Comparison of ENCODE assay signal across 12 mouse cellular contexts in genomic region chr9:14363540-14363939, GRCm38 (mm10). TPM values are rescaled to one million over a fixed set of nuclear protein-coding genes. Genes with fewer than 3 reads are reported as not detected.
DNase-seq lines count a peak whose midpoint lies in the region; ATAC-seq and TF ChIP-seq lines count a peak whose summit lies in the region.
"Had no signal": no experiment of that assay in that cellular context is flagged by ENCODE, and none has a peak within 500 bp of the region (broad histone marks: within the 10 kb centered on the region; RNA-seq: fewer than 3 reads in every experiment).

No protein-coding gene starts in this region.

- H3K4me2 ChIP-seq in kidney, embryonic 15.5 days: no peak overlapping the region
- H3K4me2 ChIP-seq in liver, embryonic 14.5 days (ENCODE audit: low read depth): no peak overlapping the region
- H3K4me2 ChIP-seq: limb, embryonic 15.5 days; neural tube, embryonic 13.5 days had no signal

- no peak overlapping the region for H3K27ac ChIP-seq in kidney, embryonic 15.5 days
- H3K27ac ChIP-seq in liver, embryonic 14.5 days: no peak overlapping the region; the same call in 1 of the 2 replicates
- H3K27ac ChIP-seq in cerebellum, adult 2 months (ENCODE audit: insufficient read depth, low read length): no peak overlapping the region
- H3K27ac ChIP-seq: limb, embryonic 15.5 days; neural tube, embryonic 13.5 days had no signal

- TF ChIP-seq CTCF in liver, embryonic 14.5 days (IDR thresholded peaks at IDR 0.05; ENCODE audit: low read depth): no peak
- no peak for TF ChIP-seq CTCF in cerebellum, adult 2 months (IDR thresholded peaks at IDR 0.05; ENCODE audit: borderline replicate concordance, insufficient read depth, low read depth, low read length)

- H3K36me3 ChIP-seq in kidney, embryonic 15.5 days: no peaks in the 10 kb centered on the region
- peaks cover 16% of the 10 kb centered on the region for H3K36me3 ChIP-seq in liver, embryonic 14.5 days (replicated peaks; ENCODE audit: control insufficient read depth, insufficient read depth, low read depth)
- H3K36me3 ChIP-seq: limb, embryonic 15.5 days; neural tube, embryonic 13.5 days had no signal

- no peak for ATAC-seq in kidney, embryonic 15.5 days (replicated peaks; ENCODE audit: low FRiP score)
- ATAC-seq in liver, embryonic 14.5 days (ENCODE audit: insufficient read depth): peak; percentile 56; the same call in 1 of the 2 replicates
- ATAC-seq: forebrain, postnatal 0 days had no signal

- no peaks in the 10 kb centered on the region for H3K4me1 ChIP-seq in kidney, embryonic 15.5 days
- H3K4me1 ChIP-seq in liver, embryonic 14.5 days (replicated peaks; ENCODE audit: control insufficient read depth in 2 of 2, insufficient read depth in 2 of 2, low read length in 1 of 2): peaks cover 49 to 56% of the 10 kb centered on the region in 2 experiments
- H3K4me1 ChIP-seq in cerebellum, adult 2 months (ENCODE audit: control insufficient read depth, insufficient read depth, low read length): peaks cover 3% of the 10 kb centered on the region; the same call in 1 of the 2 replicates
- H3K4me1 ChIP-seq: neural tube, embryonic 13.5 days had no signal

- peak; percentile 11 for DNase-seq in kidney, adult 18-20 months
- DNase-seq in A20 (ENCODE audit: low read depth, low spot score): peak; percentile 61
- DNase-seq in c-Kit-negative CD71-positive TER-119-positive erythroid progenitor cells, embryonic 14.5 days (ENCODE audit: low read depth, low spot score): peak; percentile 65
- no peak for DNase-seq in liver, embryonic 14.5 days (ENCODE audit: low read depth in 3 of 3, low spot score in 3 of 3)
- no peak for DNase-seq in frontal cortex, postnatal 10 days (ENCODE audit: low spot score in 2 of 2)
- no peak for DNase-seq in cerebellum, adult 2 months
- no peak for DNase-seq in gastrocnemius, postnatal 25 days
- DNase-seq: cerebellum, postnatal 14 days; forebrain, postnatal 0 days had no signal

- H3K9ac ChIP-seq in kidney, embryonic 15.5 days: no peak overlapping the region
- H3K9ac ChIP-seq in liver, embryonic 14.5 days (replicated peaks): no peak overlapping the region
- H3K9ac ChIP-seq: forebrain, postnatal 0 days; limb, embryonic 15.5 days; neural tube, embryonic 13.5 days had no signal

- TF ChIP-seq POLR2A in cerebellum, adult 2 months (IDR thresholded peaks at IDR 0.05; ENCODE audit: borderline replicate concordance, insufficient read depth, low read length): no peak

- 81% methylated on average over 6 of the region's 6 CpGs for WGBS in kidney, embryonic 15.5 days
- 73% methylated on average over 6 of the region's 6 CpGs for WGBS in liver, embryonic 14.5 days (ENCODE audit: insufficient replicate concordance)
- 86% methylated on average over 6 of the region's 6 CpGs for WGBS in cerebellum, adult 2 months

- H3K27me3 ChIP-seq in kidney, embryonic 15.5 days: no peaks in the 10 kb centered on the region
- H3K27me3 ChIP-seq in liver, embryonic 14.5 days (ENCODE audit: control insufficient read depth, insufficient read depth, low read length): no peaks in the 10 kb centered on the region
- H3K27me3 ChIP-seq in cerebellum, adult 2 months (ENCODE audit: control insufficient read depth, insufficient read depth, low read length): no peaks in the 10 kb centered on the region
- H3K27me3 ChIP-seq: limb, embryonic 15.5 days; neural tube, embryonic 13.5 days had no signal

- H3K4me3 ChIP-seq in kidney, embryonic 15.5 days (replicated peaks): no peak overlapping the region
- no peak overlapping the region for H3K4me3 ChIP-seq in liver, embryonic 14.5 days (ENCODE audit: insufficient read depth in 1 of 2, low read depth in 2 of 2, low read length in 2 of 2)
- no peak overlapping the region for H3K4me3 ChIP-seq in cerebellum, adult 2 months (replicated peaks; ENCODE audit: insufficient read depth, low read depth, low read length)
- H3K4me3 ChIP-seq: limb, embryonic 15.5 days; neural tube, embryonic 13.5 days had no signal

- no peaks in the 10 kb centered on the region for H3K9me3 ChIP-seq in kidney, embryonic 15.5 days (replicated peaks)
- H3K9me3 ChIP-seq in liver, embryonic 14.5 days (ENCODE audit: control insufficient read depth, low read length): peaks cover 2% of the 10 kb centered on the region
- H3K9me3 ChIP-seq: limb, embryonic 15.5 days; neural tube, embryonic 13.5 days had no signal

- TF ChIP-seq EP300 in liver, embryonic 14.5 days (IDR thresholded peaks at IDR 0.05; ENCODE audit: low read depth): no peak

RNA-seq across cellular contexts. Expression of gene Endod1, which starts 17.8 kb away (rescaled TPM):
- polyA plus RNA-seq in kidney, embryonic 15.5 days (2015; fragmentation: Nextera tagmentation; extraction: Ambion mirVana): 13.3 and 13.5 TPM in 2 replicates
- 18.8 and 22.3 TPM in 2 replicates for polyA plus RNA-seq in liver, embryonic 14.5 days (2012; rRNA removed)
- polyA plus RNA-seq in liver, embryonic 14.5 days (2014; fragmentation: Nextera tagmentation; extraction: Ambion mirVana): 41.8 and 42.3 TPM in 2 replicates
- polyA plus RNA-seq in cerebellum, adult 2 months (2012; rRNA removed): 106 and 123 TPM in 2 replicates
- total RNA-seq in gastrocnemius, postnatal 25 days (2021): 1 to 10 TPM; 3.8 to 4.1 TPM

Comparison
In these comparisons a context has a peak if more than half of its experiments do, and no peak if none do; other contexts are left out.
1. DNase-seq: peak in kidney, adult 18-20 months (single experiment), A20 (single experiment) and c-Kit-negative CD71-positive TER-119-positive erythroid progenitor cells, embryonic 14.5 days (single experiment); none in liver, embryonic 14.5 days (0 of 3), frontal cortex, postnatal 10 days (0 of 2), cerebellum, adult 2 months (0 of 2) and gastrocnemius, postnatal 25 days (single experiment).